Mouse (Mus musculus) embryonic facial prominence, embryonic 12.5 days (tissue): Measurements from ENCODE around the gene 1110032F04Rik. TPM values are rescaled to one million over a fixed set of nuclear protein-coding genes. Genes with fewer than 3 reads are reported as not detected.

Experiments used
- ATAC-seq: fragments of 200-750 bp; cut with Nextera tagmentation; 2 replicates; pipeline ENCODE4 v1.8.0; 2017; ENCODE audit not compliant: insufficient number of reproducible peaks, insufficient read depth, low FRiP score, low TSS enrichment
- H3K27ac ChIP-seq: fragments of 300-500 bp; sonication (generic); 2 replicates; pipeline ENCODE4 v1.5.1; 2016; ENCODE audit warnings: mild to moderate bottlenecking
- H3K27me3 ChIP-seq: fragments of 300-500 bp; sonication (generic); 2 replicates; pipeline ENCODE4 v1.6.1; 2016; ENCODE audit warnings: mild to moderate bottlenecking, moderate library complexity
- H3K36me3 ChIP-seq: fragments of 300-500 bp; sonication (generic); 2 replicates; pipeline ENCODE4 v1.6.1; 2016; ENCODE audit warnings: mild to moderate bottlenecking
- H3K4me1 ChIP-seq: fragments of 300-500 bp; sonication (generic); 2 replicates; pipeline ENCODE4 v1.6.1; 2016
- H3K4me2 ChIP-seq: fragments of 300-500 bp; sonication (generic); replicated peaks from 2 replicates; pipeline ENCODE4 v1.6.1; 2016; ENCODE audit warnings: mild to moderate bottlenecking, moderate library complexity
- H3K4me3 ChIP-seq: fragments of 300-500 bp; sonication (generic); 2 replicates; pipeline ENCODE4 v1.5.1; 2016; ENCODE audit warnings: mild to moderate bottlenecking
- H3K9ac ChIP-seq: fragments of 300-500 bp; sonication (generic); 2 replicates; pipeline ENCODE4 v1.6.1; 2016; ENCODE audit warnings: mild to moderate bottlenecking, moderate library complexity
- H3K9me3 ChIP-seq: fragments of 300-500 bp; sonication (generic); 2 replicates; pipeline ENCODE4 v1.6.1; 2016; ENCODE audit warnings: mild to moderate bottlenecking, moderate library complexity
- WGBS: fragments of 180-500 bp; shearing (Covaris S2); methylation state at CpG from one replicate; pipeline ENCODE4 v1.1.7; 2016; 5-methylcytosine and 5-hydroxymethylcytosine counted together
- polyA plus RNA-seq: library from polyadenylated mRNA; unstranded; fragments of >200 nt; fragmentation: Nextera tagmentation; extraction: Ambion mirVana; gene quantifications from 2 replicates; pipeline ENCODE4 v1.2.1, GENCODE M21; 2016

Gene 1110032F04Rik
- polyA plus RNA-seq, result 2.0 and 2.4 TPM in 2 replicates

GRCm38 (mm10) chr3:68869211-68869690, at the start of gene 1110032F04Rik:
Gene 1110032F04Rik, plus strand, starts transcription at chr3:68869586.
- Histone ChIP-seq H3K4me2 (peak within 1 kb of the TSS; percentile 99), H3K4me1 (peaks cover 3% of the 10 kb centered on the region), H3K27ac (no peak within 1 kb of the TSS), H3K9ac (peak within 1 kb of the TSS; percentile 64), H3K9me3 (no peaks in the 10 kb centered on the region), H3K27me3 (peaks cover 39% of the 10 kb centered on the region), H3K4me3 (peak within 1 kb of the TSS; percentile 69), H3K36me3 (no peaks in the 10 kb centered on the region)
- ATAC-seq, result peak; percentile 64
- WGBS, result under 1% methylated on average over 60 of the region's 62 CpGs

- Histone ChIP-seq H3K4me2 (no peak overlapping the region), H3K9ac (no peak overlapping the region), H3K4me1 (no peaks in the 10 kb centered on the region), H3K4me3 (no peak overlapping the region), H3K27me3 (no peaks in the 10 kb centered on the region), H3K27ac (no peak overlapping the region), H3K9me3 (no peaks in the 10 kb centered on the region), H3K36me3 (no peaks in the 10 kb centered on the region)
- no peak for ATAC-seq
- WGBS, result 71% methylated on average over 4 of the region's 4 CpGs
These were observed 48.0 kb upstream of the 1110032F04Rik start for GRCm38 (mm10) chr3:68821406-68821805.

- no peaks in the 10 kb centered on the region for H3K27me3 ChIP-seq
- no peak overlapping the region for H3K9ac ChIP-seq
- H3K4me3 ChIP-seq, result no peak overlapping the region
- no peak overlapping the region for H3K27ac ChIP-seq
- ATAC-seq, result no peak
- no peaks in the 10 kb centered on the region for H3K36me3 ChIP-seq
- 63% methylated on average over 5 of the region's 5 CpGs for WGBS
- no peak overlapping the region for H3K4me2 ChIP-seq
- no peaks in the 10 kb centered on the region for H3K9me3 ChIP-seq
- H3K4me1 ChIP-seq, result no peaks in the 10 kb centered on the region
These were observed 47.5 kb upstream of the 1110032F04Rik start for GRCm38 (mm10) chr3:68821926-68822341.

- Histone ChIP-seq H3K4me3 (no peak overlapping the region), H3K27me3 (no peaks in the 10 kb centered on the region), H3K9ac (no peak overlapping the region), H3K4me2 (no peak overlapping the region), H3K4me1 (no peaks in the 10 kb centered on the region), H3K36me3 (no peaks in the 10 kb centered on the region), H3K27ac (no peak overlapping the region), H3K9me3 (no peaks in the 10 kb centered on the region)
- ATAC-seq, result no peak
- WGBS, result 79% methylated on average over 15 of the region's 15 CpGs
These were observed 45.3 kb upstream of the 1110032F04Rik start for GRCm38 (mm10) chr3:68823876-68824764.

- no peaks in the 10 kb centered on the region for H3K27me3 ChIP-seq
- H3K36me3 ChIP-seq, result no peaks in the 10 kb centered on the region
- H3K9me3 ChIP-seq, result no peaks in the 10 kb centered on the region
- 79% methylated on average over 2 of the region's 2 CpGs for whole genome bisulfite sequencing
- no peak overlapping the region for H3K4me2 ChIP-seq
- H3K4me1 ChIP-seq, result no peaks in the 10 kb centered on the region
- no peak overlapping the region for H3K4me3 ChIP-seq
- H3K9ac ChIP-seq, result no peak overlapping the region
- ATAC-seq, result no peak
- H3K27ac ChIP-seq, result no peak overlapping the region
These were observed 44.7 kb upstream of the 1110032F04Rik start for GRCm38 (mm10) chr3:68824765-68825090.

GRCm38 (mm10) chr3:68825151-68825550, 44.2 kb upstream of the 1110032F04Rik start:
- WGBS, result 67% methylated on average over 8 of the region's 8 CpGs
- no peak overlapping the region for H3K9ac ChIP-seq
- ATAC-seq, result no peak
- H3K4me2 ChIP-seq, result no peak overlapping the region
- H3K36me3 ChIP-seq, result no peaks in the 10 kb centered on the region
- H3K27ac ChIP-seq, result no peak overlapping the region
- no peaks in the 10 kb centered on the region for H3K9me3 ChIP-seq
- H3K4me1 ChIP-seq, result no peaks in the 10 kb centered on the region
- no peak overlapping the region for H3K4me3 ChIP-seq
- H3K27me3 ChIP-seq, result no peaks in the 10 kb centered on the region

- Histone ChIP-seq H3K27me3 (no peaks in the 10 kb centered on the region), H3K9ac (no peak overlapping the region), H3K4me3 (no peak overlapping the region), H3K27ac (no peak overlapping the region), H3K4me1 (no peaks in the 10 kb centered on the region), H3K9me3 (no peaks in the 10 kb centered on the region), H3K36me3 (no peaks in the 10 kb centered on the region), H3K4me2 (no peak overlapping the region)
- 89% methylated on average over 5 of the region's 5 CpGs for WGBS
- no peak for ATAC-seq
These were observed 41.7 kb upstream of the 1110032F04Rik start for GRCm38 (mm10) chr3:68827671-68828070.

- Histone ChIP-seq H3K27me3 (no peaks in the 10 kb centered on the region), H3K27ac (no peak overlapping the region), H3K9ac (no peak overlapping the region), H3K36me3 (no peaks in the 10 kb centered on the region), H3K4me2 (no peak overlapping the region), H3K4me1 (no peaks in the 10 kb centered on the region), H3K9me3 (no peaks in the 10 kb centered on the region), H3K4me3 (no peak overlapping the region)
- WGBS, result 87% methylated on average over 3 of the region's 3 CpGs
- ATAC-seq, result no peak
These were observed 39.4 kb upstream of the 1110032F04Rik start for GRCm38 (mm10) chr3:68829944-68830343.

- Histone ChIP-seq H3K4me1 (0 out of 2 replicates have a peak, but pooled peaks cover 3% of the 10 kb centered on the region), H3K27ac (no peak overlapping the region), H3K9me3 (no peaks in the 10 kb centered on the region), H3K27me3 (no peaks in the 10 kb centered on the region), H3K4me3 (no peak overlapping the region), H3K4me2 (no peak overlapping the region), H3K9ac (no peak overlapping the region), H3K36me3 (no peaks in the 10 kb centered on the region)
- WGBS, result 67% methylated on average over 6 of the region's 6 CpGs
- ATAC-seq, result peak; percentile 67; the same call in 1 of the 2 replicates
These were observed 32.4 kb upstream of the 1110032F04Rik start for GRCm38 (mm10) chr3:68836857-68837499.

GRCm38 (mm10) chr3:68840206-68840605, 29.2 kb upstream of the 1110032F04Rik start:
- no peaks in the 10 kb centered on the region for H3K36me3 ChIP-seq
- 64% methylated on average over 4 of the region's 4 CpGs for WGBS
- no peaks in the 10 kb centered on the region for H3K9me3 ChIP-seq
- H3K4me2 ChIP-seq, result no peak overlapping the region
- no peak overlapping the region for H3K9ac ChIP-seq
- 0 out of 2 replicates have a peak, but pooled peaks cover 3% of the 10 kb centered on the region for H3K4me1 ChIP-seq
- ATAC-seq, result no peak
- H3K27ac ChIP-seq, result no peak overlapping the region
- no peak overlapping the region for H3K4me3 ChIP-seq
- no peaks in the 10 kb centered on the region for H3K27me3 ChIP-seq

- H3K9ac ChIP-seq, result no peak overlapping the region
- H3K4me1 ChIP-seq, result no peaks in the 10 kb centered on the region
- H3K4me2 ChIP-seq, result no peak overlapping the region
- H3K36me3 ChIP-seq, result no peaks in the 10 kb centered on the region
- H3K4me3 ChIP-seq, result no peak overlapping the region
- no peaks in the 10 kb centered on the region for H3K9me3 ChIP-seq
- WGBS, result 92% methylated on average over 4 of the region's 4 CpGs
- no peaks in the 10 kb centered on the region for H3K27me3 ChIP-seq
- no peak overlapping the region for H3K27ac ChIP-seq
- no peak for ATAC-seq
These were observed 25.4 kb upstream of the 1110032F04Rik start for GRCm38 (mm10) chr3:68844025-68844424.

- no peaks in the 10 kb centered on the region for H3K27me3 ChIP-seq
- H3K9me3 ChIP-seq, result no peaks in the 10 kb centered on the region
- no peaks in the 10 kb centered on the region for H3K4me1 ChIP-seq
- no peaks in the 10 kb centered on the region for H3K36me3 ChIP-seq
- WGBS, result 49% methylated on average over 3 of the region's 3 CpGs
- no peak for ATAC-seq
- H3K4me2 ChIP-seq, result no peak overlapping the region
- no peak overlapping the region for H3K9ac ChIP-seq
- no peak overlapping the region for H3K4me3 ChIP-seq
- H3K27ac ChIP-seq, result no peak overlapping the region
These were observed 21.1 kb upstream of the 1110032F04Rik start for GRCm38 (mm10) chr3:68848323-68848722.
